Mouse (Mus musculus) MEL (cell line): ENCODE results near the gene Gpatch2l. TPM values are rescaled to one million over a fixed set of nuclear protein-coding genes. Genes with fewer than 3 reads are reported as not detected.

Experiments
- DNase-seq: peaks from one replicate; pipeline ENCODE4 v3.0.0; 2011; ENCODE audit warnings: low read depth, low spot score
- H3K27ac ChIP-seq: 2 replicates; pipeline ENCODE4 v1.5.1; 2012; ENCODE audit warnings: low read depth, mild to moderate bottlenecking, control low read depth, low read length, moderate library complexity; ENCODE audit not compliant: control insufficient read depth
- H3K27me3 ChIP-seq, 2 experiments: fragments of 150-350 bp in 1 of 2; sonication (generic) in 1 of 2; 2 replicates each; pipeline ENCODE4 v1.6.1; 2012; ENCODE audit warnings: low read length in 2 of 2, mild to moderate bottlenecking in 2 of 2, improper control_type of control experiment in 1 of 2, moderate library complexity in 1 of 2; ENCODE audit not compliant: insufficient read depth in 2 of 2, control insufficient read depth in 1 of 2
- H3K36me3 ChIP-seq, 2 experiments: 2 replicates each; pipeline ENCODE4 v1.6.1; 2012 to 2014; ENCODE audit warnings: low read length in 2 of 2, improper control_type of control experiment in 1 of 2, inconsistent platforms in 1 of 2, mild to moderate bottlenecking in 1 of 2; ENCODE audit not compliant: insufficient read depth in 2 of 2, control insufficient read depth in 1 of 2
- H3K4me1 ChIP-seq, 2 experiments: fragments of 150-350 bp in 1 of 2; sonication (generic) in 1 of 2; 2 replicates each; pipeline ENCODE4 v1.6.1; 2012; ENCODE audit warnings: low read length in 2 of 2, improper control_type of control experiment in 1 of 2, mild to moderate bottlenecking in 1 of 2; ENCODE audit not compliant: insufficient read depth in 2 of 2, control insufficient read depth in 1 of 2
- H3K4me3 ChIP-seq, 2 experiments: fragments of 150-350 bp in 1 of 2; sonication (generic) in 1 of 2; 2 replicates each; pipeline ENCODE4 v1.5.1; 2012; ENCODE audit warnings: low read depth in 2 of 2, low read length in 2 of 2, mild to moderate bottlenecking in 2 of 2, moderate library complexity in 2 of 2, control low read depth in 1 of 2, improper control_type of control experiment in 1 of 2; ENCODE audit not compliant: control insufficient read depth in 1 of 2, insufficient read depth in 1 of 2
- H3K79me2 ChIP-seq: 2 replicates; pipeline ENCODE4 v1.6.1; 2012; ENCODE audit warnings: mild to moderate bottlenecking, low read length, moderate library complexity; ENCODE audit not compliant: control insufficient read depth, poor library complexity, insufficient read depth
- H3K9ac ChIP-seq: 2 replicates; pipeline ENCODE4 v1.6.1; 2012; ENCODE audit warnings: low read depth, mild to moderate bottlenecking, control low read depth, low read length, moderate library complexity; ENCODE audit not compliant: control insufficient read depth, poor library complexity, severe bottlenecking
- H3K9me3 ChIP-seq: fragments of 150-350 bp; sonication (generic); replicated peaks from 2 replicates; pipeline ENCODE4 v1.6.1; 2012; ENCODE audit warnings: mild to moderate bottlenecking, low read length, improper control_type of control experiment, moderate library complexity; ENCODE audit not compliant: insufficient read depth
- BHLHE40 ChIP-seq: IDR thresholded peaks from 2 replicates; pipeline ENCODE4 v1.6.1; 2012; ENCODE audit warnings: low read depth, mild to moderate bottlenecking, inconsistent platforms, low read length, improper control_type of control experiment, borderline replicate concordance
- CHD1 ChIP-seq: IDR thresholded peaks from 2 replicates; pipeline ENCODE4 v1.6.1; 2012; ENCODE audit warnings: low read depth, mild to moderate bottlenecking, inconsistent platforms, low read length, improper control_type of control experiment
- CHD2 ChIP-seq: IDR thresholded peaks from 2 replicates; pipeline ENCODE4 v1.6.1; 2011; ENCODE audit warnings: low read length, improper control_type of control experiment
- CTCF ChIP-seq, 3 experiments: IDR thresholded peaks in 2 of 3; conservative IDR thresholded peaks in 1 of 3; 2 replicates each; pipeline ENCODE4 v1.5.1; 2011 to 2012; ENCODE audit warnings: low read length in 3 of 3, low read depth in 2 of 3, mild to moderate bottlenecking in 2 of 3, improper control_type of control experiment in 1 of 3, inconsistent platforms in 1 of 3, mixed read lengths in 1 of 3, moderate library complexity in 1 of 3; ENCODE audit not compliant: control insufficient read depth in 1 of 3, insufficient read depth in 1 of 3, poor library complexity in 1 of 3, severe bottlenecking in 1 of 3
- E2F4 ChIP-seq: IDR thresholded peaks from 2 replicates; pipeline ENCODE4 v1.6.1; 2011; ENCODE audit warnings: low read depth, low read length, improper control_type of control experiment, borderline replicate concordance
- ELF1 ChIP-seq: IDR thresholded peaks from 2 replicates; pipeline ENCODE4 v1.6.1; 2014; ENCODE audit warnings: low read depth, mild to moderate bottlenecking, inconsistent platforms, low read length, improper control_type of control experiment, moderate library complexity
- EP300 ChIP-seq, 2 experiments: IDR thresholded peaks; 2 replicates each; pipeline ENCODE4 v1.6.1; 2011; ENCODE audit warnings: improper control_type of control experiment in 2 of 2, low read length in 2 of 2, low read depth in 1 of 2, mild to moderate bottlenecking in 1 of 2
- ETS1 ChIP-seq: IDR thresholded peaks from 2 replicates; pipeline ENCODE4 v1.6.1; 2012; ENCODE audit warnings: low read depth, mild to moderate bottlenecking, inconsistent platforms, low read length, improper control_type of control experiment, moderate library complexity
- GABPA ChIP-seq: IDR thresholded peaks from 2 replicates; pipeline ENCODE4 v1.6.1; 2012; ENCODE audit warnings: low read depth, mild to moderate bottlenecking, inconsistent platforms, low read length, improper control_type of control experiment, moderate library complexity
- GATA1 ChIP-seq: IDR thresholded peaks from 2 replicates; pipeline ENCODE4 v1.6.1; 2011; ENCODE audit warnings: low read depth, low read length, improper control_type of control experiment
- HCFC1 ChIP-seq: IDR thresholded peaks from 2 replicates; pipeline ENCODE4 v1.6.1; 2012; ENCODE audit warnings: low read depth, mild to moderate bottlenecking, inconsistent platforms, low read length, improper control_type of control experiment, moderate library complexity
- JUND ChIP-seq: IDR thresholded peaks from 2 replicates; pipeline ENCODE4 v1.6.1; 2011; ENCODE audit warnings: low read depth, mild to moderate bottlenecking, improper control_type of control experiment, low read length
- KAT2A ChIP-seq: conservative IDR thresholded peaks from 2 replicates; pipeline ENCODE4 v1.6.1; 2012; ENCODE audit warnings: low read depth, low read length, improper control_type of control experiment, inconsistent platforms
- MAFK ChIP-seq: IDR thresholded peaks from 2 replicates; pipeline ENCODE4 v1.6.1; 2011; ENCODE audit warnings: low read depth, mild to moderate bottlenecking, low read length, improper control_type of control experiment, borderline replicate concordance
- MAX ChIP-seq: IDR thresholded peaks from 2 replicates; pipeline ENCODE4 v1.6.1; 2011; ENCODE audit warnings: low read length, improper control_type of control experiment
- MAZ ChIP-seq: IDR thresholded peaks from 2 replicates; pipeline ENCODE4 v1.6.1; 2012; ENCODE audit warnings: low read depth, mild to moderate bottlenecking, inconsistent platforms, low read length, improper control_type of control experiment
- MEF2A ChIP-seq: IDR thresholded peaks from 2 replicates; pipeline ENCODE4 v1.6.1; 2014; ENCODE audit warnings: low read depth, mild to moderate bottlenecking, inconsistent platforms, low read length, improper control_type of control experiment; ENCODE audit not compliant: poor library complexity, insufficient replicate concordance, severe bottlenecking; ENCODE audit errors: extremely low read depth
- MXI1 ChIP-seq: IDR thresholded peaks from 2 replicates; pipeline ENCODE4 v1.6.1; 2011; ENCODE audit warnings: mild to moderate bottlenecking, low read depth, low read length, improper control_type of control experiment
- MYB ChIP-seq: IDR thresholded peaks from 2 replicates; pipeline ENCODE4 v1.6.1; 2011; ENCODE audit warnings: mild to moderate bottlenecking, low read depth, low read length, improper control_type of control experiment
- MYC ChIP-seq: IDR thresholded peaks from 2 replicates; pipeline ENCODE4 v1.6.1; 2011; ENCODE audit warnings: low read depth, mild to moderate bottlenecking, low read length, improper control_type of control experiment, moderate library complexity
- NELFE ChIP-seq: IDR thresholded peaks from 2 replicates; pipeline ENCODE4 v1.6.1; 2011; ENCODE audit warnings: low read depth, low read length, improper control_type of control experiment
- NRF1 ChIP-seq: IDR thresholded peaks from 2 replicates; pipeline ENCODE4 v1.6.1; 2014; ENCODE audit warnings: low read depth, mild to moderate bottlenecking, inconsistent platforms, low read length, improper control_type of control experiment, moderate library complexity; ENCODE audit not compliant: poor library complexity, insufficient read depth, severe bottlenecking
- POLR2A ChIP-seq, 2 experiments: IDR thresholded peaks; 2 replicates each; pipeline ENCODE4 v1.6.1; 2011 to 2012; ENCODE audit warnings: low read length in 2 of 2, mild to moderate bottlenecking in 2 of 2, control low read depth in 1 of 2, improper control_type of control experiment in 1 of 2, low read depth in 1 of 2, moderate library complexity in 1 of 2; ENCODE audit not compliant: control insufficient read depth in 1 of 2, insufficient read depth in 1 of 2, poor library complexity in 1 of 2
- POLR2AphosphoS2 ChIP-seq: IDR thresholded peaks from 2 replicates; pipeline ENCODE4 v1.6.1; 2011; ENCODE audit warnings: low read length, improper control_type of control experiment
- POLR2AphosphoS5 ChIP-seq: IDR thresholded peaks from 2 replicates; pipeline ENCODE4 v1.6.1; 2012; ENCODE audit warnings: low read depth, borderline replicate concordance, mild to moderate bottlenecking, inconsistent platforms, low read length, moderate library complexity, mixed read lengths
- RAD21 ChIP-seq: IDR thresholded peaks from 2 replicates; pipeline ENCODE4 v1.6.1; 2011; ENCODE audit warnings: mild to moderate bottlenecking, low read depth, low read length, improper control_type of control experiment
- RCOR1 ChIP-seq: IDR thresholded peaks from 2 replicates; pipeline ENCODE4 v1.6.1; 2012; ENCODE audit warnings: low read depth, mild to moderate bottlenecking, inconsistent platforms, low read length, improper control_type of control experiment
- SIN3A ChIP-seq: IDR thresholded peaks from 2 replicates; pipeline ENCODE4 v1.6.1; 2012; ENCODE audit warnings: low read length, improper control_type of control experiment, inconsistent platforms
- SMC3 ChIP-seq: IDR thresholded peaks from 2 replicates; pipeline ENCODE4 v1.6.1; 2011; ENCODE audit warnings: low read depth, low read length, improper control_type of control experiment
- TAL1 ChIP-seq: IDR thresholded peaks from 2 replicates; pipeline ENCODE4 v1.6.1; 2012; ENCODE audit warnings: mild to moderate bottlenecking, inconsistent platforms, low read length, moderate library complexity, mixed read lengths
- TBP ChIP-seq: IDR thresholded peaks from 2 replicates; pipeline ENCODE4 v1.8.0; 2011; ENCODE audit warnings: low read depth, low read length, improper control_type of control experiment
- TCF12 ChIP-seq: IDR thresholded peaks from 2 replicates; pipeline ENCODE4 v1.6.1; 2014; ENCODE audit warnings: low read depth, mild to moderate bottlenecking, inconsistent platforms, low read length, improper control_type of control experiment, moderate library complexity
- USF1 ChIP-seq: IDR thresholded peaks from 2 replicates; pipeline ENCODE4 v1.6.1; 2014; ENCODE audit warnings: low read depth, mild to moderate bottlenecking, inconsistent platforms, low read length, improper control_type of control experiment, moderate library complexity
- USF2 ChIP-seq, 2 experiments: IDR thresholded peaks; 2 replicates each; pipeline ENCODE4 v1.6.1; 2011 to 2012; ENCODE audit warnings: improper control_type of control experiment in 2 of 2, low read length in 2 of 2, borderline replicate concordance in 1 of 2, inconsistent platforms in 1 of 2, low read depth in 1 of 2, mild to moderate bottlenecking in 1 of 2; ENCODE audit not compliant: insufficient read depth in 1 of 2
- ZC3H11A ChIP-seq: IDR thresholded peaks from 2 replicates; pipeline ENCODE4 v1.6.1; 2012; ENCODE audit warnings: low read depth, mild to moderate bottlenecking, inconsistent platforms, low read length, improper control_type of control experiment
- ZKSCAN1 ChIP-seq: IDR thresholded peaks from 2 replicates; pipeline ENCODE4 v1.6.1; 2012; ENCODE audit warnings: low read depth, mild to moderate bottlenecking, inconsistent platforms, low read length, improper control_type of control experiment, moderate library complexity
- ZNF384 ChIP-seq: IDR thresholded peaks from 2 replicates; pipeline ENCODE4 v1.6.1; 2012; ENCODE audit warnings: low read depth, mild to moderate bottlenecking, inconsistent platforms, low read length, improper control_type of control experiment
- polyA plus RNA-seq, 2 experiments: library from polyadenylated mRNA; stranded (reverse) in 1 of 2; unstranded in 1 of 2; fragments of >175 nt in 1 of 2; fragments of >200 nt in 1 of 2; gene quantifications; 2 replicates each; pipeline versions ENCODE4 v1.2.1 to v1.2.4; 2012; ENCODE audit warnings: low replicate concordance in 2 of 2, low read depth in 1 of 2; ENCODE audit not compliant: insufficient read length in 2 of 2, insufficient read depth in 1 of 2, missing spikeins in 1 of 2
- total RNA-seq: library from RNA; depleted of rRNA; stranded (reverse); fragments of 300-350 nt; gene quantifications from 2 replicates; pipeline ENCODE4 v1.2.3, GENCODE M21; 2012

The Gpatch2l gene
- total and polyA plus RNA-seq, 3 experiments = 15.5 to 50.5 (median 18.6) TPM

DNA sequence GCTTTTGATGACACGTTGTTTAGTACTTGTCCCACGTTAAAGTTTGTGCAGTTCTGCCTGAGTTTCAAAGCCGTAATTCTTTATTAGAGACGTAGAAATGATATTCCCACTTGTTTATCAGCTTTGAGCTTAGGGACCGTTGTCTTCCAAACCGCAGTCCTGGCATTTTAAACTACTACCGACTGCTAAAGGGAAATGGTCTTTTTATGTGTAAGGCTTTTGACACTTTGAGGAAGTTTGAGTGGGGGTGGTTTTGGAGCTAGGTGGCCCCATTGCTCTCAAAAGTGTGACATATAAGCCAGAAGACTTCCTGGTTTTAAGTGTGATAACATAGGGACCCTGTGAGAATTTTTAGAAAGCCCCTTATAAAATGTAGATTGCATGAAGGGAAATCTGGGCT is 905 bp downstream of the Gpatch2l start:
- peaks cover 0 to 1% of the 10 kb centered on the region in 2 experiments; a peak in 1 of 4 replicates for H3K27me3 ChIP-seq
- peak overlapping the region; percentile 86 to 90 for H3K4me3 ChIP-seq
- peak overlapping the region; percentile 88 for H3K27ac ChIP-seq
- peak; percentile 88 for DNase-seq
- peaks cover 41% of the 10 kb centered on the region for H3K79me2 ChIP-seq
- peaks cover 6 to 27% of the 10 kb centered on the region in 2 experiments for H3K36me3 ChIP-seq
- peaks cover 8 to 16% of the 10 kb centered on the region in 2 experiments; a peak in 3 of 4 replicates for H3K4me1 ChIP-seq
- H3K9me3 ChIP-seq = no peaks in the 10 kb centered on the region
- peak overlapping the region; percentile 93 for H3K9ac ChIP-seq
- TF ChIP-seq CTCF (IDR thresholded peaks at IDR 0.05 in 2 of 3, conservative IDR thresholded peaks at IDR 0.05 in 1 of 3; ENCODE audit: control insufficient read depth in 1 of 3, insufficient read depth in 1 of 3, low read depth in 2 of 3, low read length in 3 of 3, poor library complexity in 1 of 3, severe bottlenecking in 1 of 3) (no peak; a peak in 1 of 6 replicates), KAT2A (no peak), POLR2A (IDR thresholded peaks at IDR 0.05; ENCODE audit: control insufficient read depth in 1 of 2, insufficient read depth in 1 of 2, low read depth in 1 of 2, low read length in 2 of 2, poor library complexity in 1 of 2) (peak in 1 of 2 experiments; percentile 21; a peak in 1 of 4 replicates), BHLHE40 (peak; percentile 32; the same call in 1 of the 2 replicates), EP300 (IDR thresholded peaks at IDR 0.05; ENCODE audit: low read depth in 1 of 2, low read length in 2 of 2) (peak; percentile 58 to 75; a peak in 3 of 4 replicates), CHD1 (no peak), RCOR1 (peak; percentile 64), MAFK (no peak), ETS1 (peak; percentile 77), E2F4 (no peak), MYB (peak; percentile 68; the same call in 1 of the 2 replicates), ELF1 (peak; percentile 76), HCFC1 (peak; percentile 56; the same call in 1 of the 2 replicates), GATA1 (0 out of 2 replicates have a peak, but pooled peaks have one; percentile 2), POLR2AphosphoS5 (no peak), TAL1 (no peak), POLR2AphosphoS2 (no peak), RAD21 (no peak), ZC3H11A (no peak), CHD2 (no peak), GABPA (no peak), MAX (peak; percentile 37; the same call in 1 of the 2 replicates), ZNF384 (no peak), USF2 (IDR thresholded peaks at IDR 0.05; ENCODE audit: borderline replicate concordance in 1 of 2, insufficient read depth in 1 of 2, low read depth in 1 of 2, low read length in 2 of 2) (no peak), TCF12 (peak; percentile 52; the same call in 1 of the 2 replicates), MXI1 (peak; percentile 73), MAZ (peak; percentile 49; the same call in 1 of the 2 replicates), SIN3A (peak; percentile 93), SMC3 (no peak), USF1 (no peak), MYC (peak; percentile 72), JUND (no peak), TBP (peak; percentile 71), NRF1 (no peak), MEF2A (no peak), ZKSCAN1 (no peak), NELFE (peak; percentile 56)
